Mouse (Mus musculus) neural tube, embryonic 11.5 days (tissue): ENCODE data around the gene Eif2b4. TPM values are rescaled to one million over a fixed set of nuclear protein-coding genes. Genes with fewer than 3 reads are reported as not detected.

Experiments
- ATAC-seq: fragments of 200-750 bp; cut with Nextera tagmentation; 2 replicates; pipeline ENCODE4 v1.8.0; 2017; ENCODE audit warnings: moderate number of reproducible peaks, mild to moderate bottlenecking, moderate TSS enrichment, moderate library complexity; ENCODE audit not compliant: insufficient read depth, low FRiP score, low TSS enrichment
- DNase-seq: peaks from one replicate; pipeline ENCODE4 v3.0.0-alpha.2; 2015; ENCODE audit warnings: low spot score
- H3K27ac ChIP-seq: fragments of 300-500 bp; sonication (generic); 2 replicates; pipeline ENCODE4 v1.5.1; 2014; ENCODE audit warnings: low read depth, mild to moderate bottlenecking, low read length
- H3K27me3 ChIP-seq: fragments of 300-500 bp; sonication (generic); 2 replicates; pipeline ENCODE4 v1.6.1; 2014; ENCODE audit warnings: mild to moderate bottlenecking, low read length, mixed read lengths; ENCODE audit not compliant: control insufficient read depth, insufficient read depth
- H3K36me3 ChIP-seq: fragments of 300-500 bp; sonication (generic); 2 replicates; pipeline ENCODE4 v1.6.1; 2014; ENCODE audit warnings: mild to moderate bottlenecking, low read length, moderate library complexity, mixed read lengths; ENCODE audit not compliant: control insufficient read depth, insufficient read depth
- H3K4me1 ChIP-seq: fragments of 300-500 bp; sonication (generic); 2 replicates; pipeline ENCODE4 v1.6.1; 2014; ENCODE audit warnings: low read length, mixed read lengths; ENCODE audit not compliant: control insufficient read depth, insufficient read depth
- H3K4me2 ChIP-seq: fragments of 300-500 bp; sonication (generic); 2 replicates; pipeline ENCODE4 v1.6.1; 2014; ENCODE audit warnings: low read depth, mild to moderate bottlenecking, moderate library complexity
- H3K4me3 ChIP-seq: fragments of 300-500 bp; sonication (generic); 2 replicates; pipeline ENCODE4 v1.5.1; 2014; ENCODE audit warnings: low read depth, low read length
- H3K9ac ChIP-seq: fragments of 300-500 bp; sonication (generic); 2 replicates; pipeline ENCODE4 v1.6.1; 2014; ENCODE audit warnings: mild to moderate bottlenecking, low read length
- H3K9me3 ChIP-seq: fragments of 300-500 bp; sonication (generic); 2 replicates; pipeline ENCODE4 v1.6.1; 2016; ENCODE audit warnings: low read length; ENCODE audit not compliant: control insufficient read depth
- WGBS: fragments of 180-500 bp; shearing (Covaris S2); extraction: QIAGEN DNeasy Blood & Tissue Kit; methylation state at CpG from one replicate; pipeline ENCODE4 v1.1.7; 2014; 5-methylcytosine and 5-hydroxymethylcytosine counted together
- polyA plus RNA-seq: library from polyadenylated mRNA; unstranded; fragments of >200 nt; fragmentation: Nextera tagmentation; extraction: Ambion mirVana; gene quantifications from 2 replicates; pipeline ENCODE4 v1.2.1, GENCODE M21; 2014

Eif2b4 gene
- polyA plus RNA-seq, 1 experiment from 2014 or later: 77.7 TPM

DNA sequence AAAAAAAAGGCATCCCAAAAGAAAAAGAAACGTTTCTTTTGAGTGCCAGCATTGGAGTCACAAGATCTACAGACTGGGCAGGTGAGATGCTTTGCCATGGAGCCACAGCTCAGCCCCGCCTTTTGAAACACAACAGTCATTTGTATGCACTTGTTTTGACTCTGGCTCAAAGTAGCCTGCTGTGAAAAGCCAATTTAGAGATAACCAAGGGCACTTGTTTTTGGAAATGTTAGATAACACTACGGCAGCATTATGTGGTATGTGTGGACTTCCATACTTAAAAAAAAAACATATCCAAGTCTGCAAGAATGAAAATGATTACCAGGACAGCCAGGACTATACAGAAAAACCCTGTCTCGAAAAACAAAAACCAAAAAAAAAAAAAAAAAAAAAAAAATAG, 9.6 kb downstream of the Eif2b4 start:
- Histone ChIP-seq H3K9ac (no peak overlapping the region), H3K27me3 (no peaks in the 10 kb centered on the region), H3K36me3 (peaks cover 10% of the 10 kb centered on the region), H3K4me3 (no peak overlapping the region), H3K4me1 (peaks cover 3% of the 10 kb centered on the region; the same call in 1 of the 2 replicates), H3K9me3 (no peaks in the 10 kb centered on the region), H3K27ac (no peak overlapping the region), H3K4me2 (no peak overlapping the region)
- ATAC-seq: no peak
- WGBS: 65% methylated on average over 4 of the region's 4 CpGs
- no peak for DNase-seq

DNA sequence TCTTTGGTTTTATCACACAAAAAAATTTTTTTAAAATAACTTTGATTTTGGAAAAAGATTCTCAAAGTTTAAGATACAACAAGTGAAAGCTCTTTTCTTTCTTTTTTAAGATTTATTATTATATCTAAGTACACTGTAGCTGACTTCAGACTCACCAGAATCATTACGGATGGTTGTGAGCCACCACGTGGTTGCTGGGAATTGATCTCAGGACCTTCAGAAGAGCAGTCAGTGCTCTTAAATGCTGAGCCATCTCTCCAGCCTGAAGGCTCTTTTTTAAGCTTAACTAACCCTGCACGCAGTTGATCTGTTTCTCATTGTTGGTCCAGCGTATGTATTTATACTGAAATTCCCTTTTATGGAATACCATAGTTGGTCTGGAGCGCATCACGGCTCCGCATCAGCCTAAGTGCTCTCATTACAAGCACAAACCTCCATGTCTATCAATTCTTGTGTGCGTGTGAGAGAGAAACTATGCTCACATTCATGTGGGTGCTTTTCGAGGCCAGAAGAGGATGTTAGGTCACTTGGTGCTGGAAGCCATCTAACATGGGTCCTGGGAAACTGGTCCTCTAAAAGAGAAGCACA, 12.0 kb downstream of the Eif2b4 start:
- DNase-seq: no peak
- Histone ChIP-seq H3K27ac (no peak overlapping the region), H3K4me1 (peaks cover 4% of the 10 kb centered on the region; the same call in 1 of the 2 replicates), H3K9me3 (no peaks in the 10 kb centered on the region), H3K36me3 (no peaks in the 10 kb centered on the region), H3K27me3 (no peaks in the 10 kb centered on the region), H3K4me3 (no peak overlapping the region), H3K4me2 (no peak overlapping the region), H3K9ac (no peak overlapping the region)
- no peak for ATAC-seq
- 93% methylated on average over 9 of the region's 9 CpGs for WGBS

DNA sequence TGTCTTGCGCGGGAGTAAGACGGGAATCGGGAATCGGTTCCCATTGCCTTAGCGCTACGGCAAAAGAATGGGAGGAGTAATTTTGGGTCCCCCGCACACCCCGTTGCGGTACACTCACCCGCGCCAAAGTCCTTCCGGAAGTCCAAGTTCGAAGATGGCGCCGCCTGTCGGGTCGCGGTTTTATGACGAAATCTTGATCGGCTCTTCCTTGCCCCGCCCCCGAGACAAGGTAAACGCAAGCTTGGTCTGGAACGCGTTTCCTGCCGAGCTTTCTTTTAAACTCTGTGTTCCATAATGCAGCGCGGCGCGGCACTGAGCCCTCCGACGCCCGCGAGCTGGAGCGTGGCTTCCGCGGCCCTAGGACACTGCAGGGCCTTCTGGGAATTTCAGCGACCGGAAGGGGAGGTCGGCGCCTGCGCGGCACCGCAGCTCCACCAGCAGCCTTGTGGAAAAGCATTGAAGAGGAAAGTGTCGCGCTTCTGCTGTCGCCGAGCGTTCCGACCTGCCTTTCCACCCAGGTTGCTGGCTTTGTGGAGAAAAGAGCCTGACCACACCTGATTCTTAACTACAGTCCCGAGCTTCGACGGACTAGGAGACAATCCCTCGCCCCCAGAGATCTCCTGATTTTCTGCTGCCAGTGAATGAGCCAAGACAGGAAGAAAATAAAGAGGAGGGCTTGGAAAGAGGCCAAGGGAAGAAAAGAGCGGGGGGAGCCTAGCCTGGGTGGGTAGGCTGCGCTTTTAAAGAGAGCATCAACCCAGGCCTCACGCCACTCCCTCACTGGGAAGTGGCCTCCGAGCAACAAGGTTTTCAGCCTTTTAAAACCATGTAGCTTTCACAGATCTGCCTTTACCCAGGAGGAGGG, 13.2 kb downstream of the Eif2b4 start, which contains the start of the genes Gm29609 and Gtf3c2:
Gene Gm29609, minus strand, starts transcription at position 146 of the 865 bp plus-strand sequence.
Gene Gtf3c2, minus strand, starts transcription at position 379 of the 865 bp plus-strand sequence.
- DNase-seq (peak; percentile 95), ATAC-seq (peak; percentile 92)
- Histone ChIP-seq H3K4me1 (peaks cover 4% of the 10 kb centered on the region; the same call in 1 of the 2 replicates), H3K9me3 (no peaks in the 10 kb centered on the region), H3K27ac (peak within 1 kb of the TSS; percentile 94), H3K4me3 (peak within 1 kb of the TSS; percentile 67), H3K9ac (peak within 1 kb of the TSS; percentile 69), H3K4me2 (peak within 1 kb of the TSS; percentile 77), H3K36me3 (no peaks in the 10 kb centered on the region), H3K27me3 (no peaks in the 10 kb centered on the region)
- under 1% methylated on average over 59 of the region's 59 CpGs for WGBS

DNA sequence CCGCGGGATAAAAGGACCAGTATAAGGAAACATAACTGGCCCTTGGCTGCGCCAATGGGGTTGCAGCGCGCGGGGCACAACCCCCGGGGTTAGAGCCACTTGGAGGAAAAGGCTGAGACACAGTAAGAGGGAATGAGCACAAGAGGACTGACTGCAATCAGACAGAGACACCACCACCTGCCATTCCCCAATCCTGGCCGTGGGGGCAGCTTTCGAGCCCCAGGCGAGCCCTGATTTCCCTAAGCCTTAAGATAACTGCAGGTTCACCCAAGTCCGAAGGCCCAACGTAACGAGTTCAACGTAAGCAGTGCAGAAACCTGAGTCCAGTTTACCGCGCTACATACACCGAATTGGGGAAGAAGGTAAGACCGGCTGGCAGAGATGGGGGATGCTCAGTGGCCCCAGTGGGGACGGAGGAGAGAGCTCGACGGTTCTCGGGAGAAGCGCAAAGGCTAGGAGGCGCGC, 13.9 kb downstream of the Eif2b4 start:
- DNase-seq (peak; percentile 55), ATAC-seq (peak; percentile 67; the same call in 1 of the 2 replicates)
- WGBS: under 1% methylated on average over 25 of the region's 25 CpGs
- Histone ChIP-seq H3K27me3 (no peaks in the 10 kb centered on the region), H3K36me3 (no peaks in the 10 kb centered on the region), H3K27ac (peak overlapping the region; percentile 94), H3K4me1 (peaks cover 4% of the 10 kb centered on the region; the same call in 1 of the 2 replicates), H3K9ac (peak overlapping the region; percentile 69), H3K4me2 (peak overlapping the region; percentile 71), H3K4me3 (peak overlapping the region; percentile 67), H3K9me3 (no peaks in the 10 kb centered on the region)

DNA sequence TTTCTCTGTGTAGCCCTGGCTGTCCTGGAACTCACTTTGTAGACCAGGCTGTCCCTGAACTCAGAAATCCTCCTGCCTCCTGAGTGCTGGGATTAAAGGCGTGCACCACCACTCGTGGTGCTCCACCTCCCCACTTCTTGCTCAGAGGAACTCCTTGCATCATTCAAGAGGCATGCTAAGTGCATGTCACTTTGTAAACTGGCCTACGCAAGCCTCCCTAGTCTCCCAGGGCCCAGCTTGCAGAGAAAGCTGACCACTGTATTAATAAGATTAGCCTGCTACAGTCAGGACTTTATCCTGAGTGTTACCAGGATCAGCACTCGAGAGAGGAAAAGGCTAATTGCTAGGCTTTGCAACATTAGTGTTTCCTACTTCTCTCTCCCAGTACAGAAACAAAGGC, 24.6 kb downstream of the Eif2b4 start:
- WGBS: 93% methylated on average over 4 of the region's 4 CpGs
- DNase-seq (no peak), ATAC-seq (no peak)
- no peak overlapping the region for H3K4me3 ChIP-seq
- no peaks in the 10 kb centered on the region for H3K4me1 ChIP-seq
- no peak overlapping the region for H3K27ac ChIP-seq
- no peak overlapping the region for H3K9ac ChIP-seq
- no peaks in the 10 kb centered on the region for H3K27me3 ChIP-seq
- H3K4me2 ChIP-seq: no peak overlapping the region
- peaks cover 38% of the 10 kb centered on the region for H3K36me3 ChIP-seq
- no peaks in the 10 kb centered on the region for H3K9me3 ChIP-seq

DNA sequence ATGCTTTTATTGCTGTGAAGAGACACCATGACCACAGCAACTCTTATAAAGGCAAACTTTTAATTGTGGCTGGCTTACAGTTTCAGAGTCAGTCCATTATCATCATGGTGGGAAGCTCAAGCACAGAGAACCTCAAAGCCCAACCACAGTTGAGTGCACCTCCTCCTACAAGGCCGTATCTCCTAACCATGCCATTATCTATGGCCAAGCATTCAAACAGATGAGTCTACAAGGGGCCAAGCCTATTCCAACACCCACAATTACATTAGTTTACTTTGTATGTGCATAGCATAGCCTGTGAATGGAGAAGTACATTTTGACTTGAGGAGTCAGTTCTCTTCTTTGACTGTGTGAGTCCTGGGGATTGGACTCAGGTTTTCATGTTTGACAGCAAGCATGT, 28.4 kb downstream of the Eif2b4 start:
- Histone ChIP-seq H3K27ac (no peak overlapping the region), H3K27me3 (no peaks in the 10 kb centered on the region), H3K4me2 (no peak overlapping the region), H3K9ac (no peak overlapping the region), H3K4me3 (no peak overlapping the region), H3K9me3 (no peaks in the 10 kb centered on the region), H3K36me3 (peaks cover 35% of the 10 kb centered on the region), H3K4me1 (no peaks in the 10 kb centered on the region)
- 90% methylated on average over 1 of the region's 1 CpGs for WGBS
- DNase-seq: no peak
- ATAC-seq: no peak

DNA sequence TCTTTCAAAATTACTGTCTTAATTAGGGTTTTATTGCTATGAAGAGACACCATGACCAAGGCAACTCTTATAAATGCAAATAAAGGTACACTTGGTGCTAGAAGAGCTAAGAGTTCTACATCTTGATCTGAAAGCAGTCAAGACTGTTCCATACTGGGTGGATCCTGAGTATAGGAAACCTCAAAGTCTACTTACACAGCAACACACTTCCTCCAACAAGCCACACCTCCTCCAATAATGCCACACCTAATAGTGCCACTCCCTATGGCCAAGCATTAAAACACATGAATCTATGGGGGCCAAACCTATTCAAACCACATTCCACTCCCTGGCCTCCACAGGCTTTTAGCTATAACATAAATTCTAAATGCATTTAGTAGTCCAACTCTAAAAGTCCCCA, 30.8 kb downstream of the Eif2b4 start:
- no peak for DNase-seq
- H3K36me3 ChIP-seq: peaks cover 34% of the 10 kb centered on the region

DNA sequence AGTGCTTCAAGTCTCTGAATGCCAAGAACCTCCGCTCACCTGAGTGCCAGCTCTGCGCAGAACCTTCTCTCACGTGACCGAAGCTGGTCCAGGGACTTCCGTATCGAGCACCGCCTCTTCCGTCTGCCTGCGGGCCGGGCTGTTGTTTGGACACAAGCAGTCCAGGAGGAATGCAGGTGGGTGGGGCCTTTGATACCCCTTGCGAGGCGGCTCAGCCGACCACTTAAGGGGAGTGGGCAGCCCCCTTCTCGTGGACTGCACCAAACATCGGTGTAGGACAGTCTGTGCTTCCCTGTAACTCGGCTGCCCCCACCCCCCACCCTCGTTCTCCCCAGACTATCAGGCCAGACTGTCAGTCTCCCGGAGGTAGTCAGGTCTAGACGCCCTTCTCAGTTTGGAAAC, 39.1 kb downstream of the Eif2b4 start, which contains the start of gene Mpv17:
Gene Mpv17, minus strand, starts transcription at position 100 of the 402 bp plus-strand sequence.
- WGBS: under 1% methylated on average over 19 of the region's 19 CpGs
- peak; percentile 94 for ATAC-seq
- Histone ChIP-seq H3K27me3 (no peaks in the 10 kb centered on the region), H3K4me2 (peak within 1 kb of the TSS; percentile 84), H3K27ac (no peak within 1 kb of the TSS; the same call in 1 of the 2 replicates), H3K9ac (peak within 1 kb of the TSS; percentile 65), H3K9me3 (no peaks in the 10 kb centered on the region), H3K36me3 (peaks cover 13% of the 10 kb centered on the region), H3K4me3 (peak within 1 kb of the TSS; percentile 53), H3K4me1 (peaks cover 4% of the 10 kb centered on the region)
- DNase-seq: peak; percentile 83

More for the DNA sequence above, 30.8 kb downstream of the Eif2b4 start:
- Histone ChIP-seq H3K27me3 (no peaks in the 10 kb centered on the region), H3K27ac (no peak overlapping the region), H3K4me2 (no peak overlapping the region), H3K9me3 (no peaks in the 10 kb centered on the region), H3K4me1 (no peaks in the 10 kb centered on the region), H3K4me3 (no peak overlapping the region), H3K9ac (no peak overlapping the region)
- ATAC-seq: no peak
